Mouse (Mus musculus) adrenal gland, adult (tissue): Measurements from ENCODE around the gene Med1.
"Not testable (repeated sequence)": the region's sequence is repeated elsewhere in the genome, so short reads cannot be mapped to it uniquely, and the experiment has no call there.

Source experiments
- DNase-seq, 2 experiments: peaks; one replicate each; pipeline ENCODE4 v3.0.0; 2022 to 2023; ENCODE audit warnings: low spot score in 1 of 2; ENCODE audit not compliant: inconsistent age in 2 of 2

Med1 gene

DNA sequence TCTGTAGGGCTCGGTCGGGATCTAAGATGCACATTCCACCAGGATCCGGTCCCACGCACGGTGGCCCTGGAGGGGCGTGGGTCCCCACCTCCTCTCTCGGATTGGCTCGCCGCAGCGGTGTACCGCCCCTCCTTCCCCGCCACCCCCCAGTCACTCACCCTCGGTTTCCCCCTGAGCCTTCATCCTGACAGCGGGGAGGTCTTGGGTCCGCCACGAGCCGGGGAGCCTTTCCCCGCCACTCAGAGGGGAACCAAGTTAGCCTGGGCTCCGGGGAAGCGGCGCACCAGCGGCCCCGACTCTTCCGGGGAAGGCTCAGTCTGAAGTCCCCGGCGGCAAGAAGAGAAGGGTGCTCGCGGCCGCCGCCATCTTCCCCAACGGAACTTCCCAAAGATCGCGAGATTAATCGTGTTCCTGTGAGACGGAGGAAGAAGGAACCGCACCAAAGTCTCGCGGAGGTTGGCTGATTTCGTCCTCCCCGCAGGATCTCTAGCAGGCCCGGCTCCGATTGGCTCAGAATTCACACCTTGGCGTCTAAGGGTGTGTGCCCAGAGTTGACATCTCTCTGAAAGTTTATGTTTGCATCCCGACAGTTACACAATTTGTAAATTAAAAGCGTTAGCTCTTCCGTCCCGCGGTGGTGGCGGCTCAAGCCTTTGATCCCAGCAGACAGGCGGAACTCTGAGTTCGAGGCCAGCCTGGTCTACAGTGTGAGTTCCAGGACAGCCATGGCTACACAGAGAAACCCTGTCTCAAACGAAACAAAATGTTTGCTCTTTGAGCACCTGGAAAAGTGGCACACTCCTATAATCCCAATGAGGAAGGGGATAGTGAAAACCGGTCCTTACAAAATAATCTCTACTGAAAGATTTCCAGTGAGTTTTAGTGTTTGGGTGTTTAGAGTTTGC, at the start of gene Med1:
Gene Med1 (minus strand): TSS at position 393 of the 905 bp plus-strand sequence.
- peak; percentile 93 to 98 for DNase-seq

DNA sequence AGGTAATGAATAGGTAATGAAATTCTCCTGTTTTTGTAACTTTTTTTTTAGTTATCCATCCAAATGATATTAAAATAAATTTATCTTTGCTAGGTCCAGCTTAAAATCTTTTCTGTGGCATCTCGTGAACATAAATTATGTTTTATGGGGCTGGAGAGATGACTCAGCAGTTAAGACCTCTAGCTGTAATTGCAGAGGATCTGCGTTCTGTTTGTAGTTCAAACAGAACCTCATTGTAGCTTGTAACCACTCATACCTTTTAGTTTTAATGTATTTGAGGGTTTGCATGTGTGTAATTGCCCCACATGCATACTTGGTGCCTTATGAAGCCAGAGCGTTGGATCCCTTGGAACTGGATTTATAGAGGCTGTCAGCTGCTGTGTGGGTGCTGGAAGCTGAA, 45.9 kb upstream of the Med1 start:
- peak in 1 of 2 experiments; percentile 54 for DNase-seq

DNA sequence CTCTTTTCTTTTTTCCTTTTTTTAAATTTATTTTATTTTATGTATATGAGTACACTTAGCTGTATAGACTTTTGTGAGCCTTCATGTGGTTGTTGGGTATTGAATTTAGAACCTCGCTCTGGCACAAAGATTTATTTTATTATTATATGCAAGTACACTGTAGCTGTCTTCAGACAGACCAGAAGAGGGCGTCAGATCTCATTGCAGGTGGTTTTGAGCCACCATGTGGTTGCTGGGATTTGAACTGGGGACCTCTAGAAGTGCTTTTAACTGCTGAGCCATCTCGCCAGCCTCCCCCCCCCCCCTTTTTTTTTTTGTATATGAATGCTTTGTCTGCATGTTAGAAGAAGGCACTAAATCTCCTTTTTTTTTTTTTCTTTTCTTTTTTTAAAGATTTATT, 45.3 kb upstream of the Med1 start:
- no peak for DNase-seq

GRCm38 (mm10) chr11:98226349-98226748, 33.3 kb upstream of the Med1 start:
- no peak for DNase-seq

- no peak for DNase-seq
These were observed 20.2 kb upstream of the Med1 start for GRCm38 (mm10) chr11:98213311-98213710.

DNA sequence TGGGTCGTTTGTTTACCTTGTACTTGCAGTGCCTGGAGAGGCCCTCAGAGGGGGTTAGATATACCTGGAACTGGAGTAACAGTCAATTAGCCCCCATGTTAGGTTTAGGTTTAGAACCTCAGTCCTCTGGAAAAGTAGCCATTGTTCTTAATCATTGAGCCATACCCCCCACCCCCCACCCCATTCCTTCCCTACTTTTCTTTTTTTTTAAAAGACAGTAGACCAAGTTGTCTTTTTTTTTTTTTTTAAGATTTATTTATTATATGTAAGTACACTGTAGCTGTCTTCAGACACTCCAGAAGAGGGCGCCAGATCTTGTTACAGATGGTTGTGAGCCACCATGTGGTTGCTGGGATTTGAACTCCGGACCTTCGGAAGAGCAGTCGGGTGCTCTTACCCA, 16.6 kb upstream of the Med1 start:
- DNase-seq = not testable (repeated sequence)

DNA sequence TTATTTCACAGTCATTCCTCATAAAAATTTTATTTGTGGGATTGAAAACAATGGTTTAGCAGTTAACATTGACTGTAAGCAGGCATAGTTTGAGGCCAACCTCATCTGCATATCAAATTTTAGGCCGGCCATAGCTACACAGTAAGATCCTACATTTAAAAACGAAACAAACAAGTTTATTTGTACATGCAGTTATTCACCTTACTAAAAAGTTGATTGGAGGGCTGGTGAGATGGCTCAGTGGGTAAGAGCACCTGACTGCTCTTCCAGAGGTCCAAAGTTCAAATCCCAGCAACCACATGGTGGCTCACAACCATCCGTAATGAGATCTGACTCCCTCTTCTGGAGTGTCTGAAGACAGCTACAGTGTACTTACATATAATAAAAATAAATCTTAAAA, 13.2 kb upstream of the Med1 start:
- not testable (repeated sequence) for DNase-seq

DNA sequence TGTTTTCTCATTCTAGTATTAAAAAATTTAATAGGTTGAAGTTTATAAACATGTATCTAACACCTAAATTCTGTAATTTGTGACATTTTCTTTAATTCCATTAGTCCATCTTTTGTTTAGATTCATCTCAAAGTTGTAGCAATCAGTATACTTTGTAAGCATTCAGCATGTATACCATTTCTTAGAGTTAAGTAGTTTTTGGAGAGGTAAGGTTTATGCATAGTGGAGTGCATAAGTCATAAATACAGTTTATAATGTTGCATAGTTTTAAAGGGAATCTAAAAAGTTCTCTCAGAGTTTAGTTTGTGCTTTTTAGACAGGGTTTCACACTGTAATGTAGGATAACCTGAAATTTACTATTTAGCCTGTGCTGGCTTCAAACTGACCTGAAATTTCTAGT, 12.4 kb upstream of the Med1 start:
- DNase-seq = no peak

DNA sequence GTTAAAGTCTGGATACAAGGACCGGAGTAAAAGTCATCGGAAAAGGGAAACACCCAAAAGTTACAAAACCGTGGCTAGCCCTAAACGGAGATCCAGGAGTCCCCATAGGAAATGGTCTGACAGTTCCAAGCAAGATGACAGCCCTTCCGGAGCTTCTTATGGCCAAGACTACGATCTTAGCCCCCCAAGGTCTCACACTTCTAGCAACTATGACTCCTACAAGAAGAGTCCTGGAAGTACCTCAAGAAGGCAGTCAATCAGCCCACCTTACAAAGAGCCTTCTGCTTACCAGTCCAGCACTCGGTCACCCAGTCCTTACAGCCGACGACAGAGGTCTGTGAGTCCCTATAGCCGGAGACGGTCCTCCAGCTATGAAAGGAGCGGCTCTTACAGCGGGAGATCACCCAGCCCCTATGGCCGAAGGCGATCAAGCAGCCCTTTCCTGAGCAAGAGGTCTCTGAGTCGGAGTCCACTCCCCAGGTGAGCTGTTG, 10.9 kb upstream of the Med1 start:
- peak; percentile 35 to 76 for DNase-seq

GRCm38 (mm10) chr11:98203351-98203911, 10.3 kb upstream of the Med1 start:
- peak; percentile 73 to 89 for DNase-seq

GRCm38 (mm10) chr11:98202641-98203350, 9.7 kb upstream of the Med1 start, which contains the start of gene Cdk12:
Gene Cdk12, plus strand, starts transcription at chr11:98203059.
- peak; percentile 96 to 100 for DNase-seq

GRCm38 (mm10) chr11:98201791-98202640, 8.9 kb upstream of the Med1 start:
- peak; percentile 48 to 81 for DNase-seq

DNA sequence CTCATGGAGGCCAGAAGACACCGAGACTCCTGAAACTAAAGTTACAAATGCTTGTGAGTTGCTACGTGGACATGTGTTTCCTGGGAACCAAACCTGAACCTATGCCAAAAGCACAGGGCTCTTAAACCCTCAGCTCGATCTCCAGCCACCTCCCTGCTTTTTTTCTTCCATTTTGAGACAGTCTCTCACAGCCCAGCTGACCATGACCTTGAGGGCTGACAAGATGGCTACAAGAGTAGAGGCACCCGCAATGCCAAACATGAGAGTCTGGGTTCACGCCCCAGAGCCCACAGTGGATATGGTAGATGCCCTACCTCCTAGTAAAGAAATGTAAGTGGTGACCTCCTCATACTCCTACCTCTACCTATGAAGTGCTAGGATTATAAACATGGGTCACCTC, 2.3 kb downstream of the Med1 start:
- DNase-seq = peak; percentile 36 to 71

- DNase-seq = peak; percentile 35 to 84
These were observed 5.3 kb downstream of the Med1 start for GRCm38 (mm10) chr11:98187640-98188395.

- DNase-seq = peak in 1 of 2 experiments; percentile 27
These were observed 10.9 kb downstream of the Med1 start for GRCm38 (mm10) chr11:98182149-98182548.

DNA sequence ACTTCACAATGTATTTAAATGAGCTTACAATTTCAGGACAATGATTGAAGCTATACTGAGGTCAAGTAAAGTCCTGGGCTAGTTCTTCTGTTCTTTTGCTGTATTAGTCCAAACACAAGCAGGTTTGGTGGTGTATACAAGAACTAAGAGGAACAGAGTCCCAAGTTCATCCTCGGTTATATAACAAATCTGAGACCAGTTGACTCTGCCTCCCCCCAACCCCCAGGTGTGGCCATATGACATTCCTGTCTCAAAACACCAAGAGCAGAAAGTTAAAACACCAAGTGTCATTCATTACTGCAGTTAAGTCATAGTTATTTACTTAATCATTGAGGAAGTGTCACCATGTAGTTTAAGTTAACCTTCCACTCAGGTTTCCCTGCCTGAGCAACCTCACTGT, 24.7 kb downstream of the Med1 start:
- no peak for DNase-seq

- peak in 1 of 2 experiments; percentile 47 for DNase-seq
These were observed 38.0 kb downstream of the Med1 start for GRCm38 (mm10) chr11:98155094-98155493.

DNA sequence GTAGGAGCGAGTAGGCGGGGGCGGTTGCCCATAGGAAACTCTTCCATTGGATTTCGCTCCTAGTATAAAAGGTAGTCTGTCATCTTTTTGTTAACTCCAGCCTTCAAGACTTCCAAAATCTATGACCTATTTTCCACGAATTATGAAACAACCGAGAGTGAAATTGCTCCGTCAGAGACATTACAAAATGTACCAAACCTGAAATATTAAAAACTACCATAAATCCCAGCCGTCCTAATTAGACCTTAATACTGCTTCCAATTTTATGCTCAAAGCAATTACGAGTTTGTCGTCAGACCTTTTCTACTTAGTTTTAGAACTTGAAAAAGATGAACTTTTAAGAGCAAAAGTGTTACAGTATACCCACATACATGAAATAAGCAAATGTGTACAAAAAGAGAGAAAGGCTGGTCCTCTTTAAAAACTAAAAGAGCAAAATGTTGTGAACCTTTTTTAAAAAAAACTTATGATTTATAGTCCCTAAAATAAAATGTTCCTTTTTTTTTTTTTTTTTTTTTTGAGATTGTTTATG, 42.4 kb downstream of the Med1 start:
- no peak for DNase-seq

- DNase-seq = peak; percentile 92 to 96
These were observed 43.1 kb downstream of the Med1 start, which contains the start of gene Fbxl20 for GRCm38 (mm10) chr11:98149786-98150624. Gene Fbxl20, minus strand, starts transcription at chr11:98150403.
